Mouse (Mus musculus): ENCODE measurements around the gene Hspa1a. TPM values are rescaled to one million over a fixed set of nuclear protein-coding genes. Genes with fewer than 3 reads are reported as not detected.
"Not testable (repeated sequence)": the region's sequence is repeated elsewhere in the genome, so short reads cannot be mapped to it uniquely, and the experiment has no call there.

Gene Hspa1a
- polyA plus RNA-seq, 1 experiment, result 1.9 TPM

- Histone ChIP-seq H3K4me3 (ENCODE audit: low read depth, low read length) (peak overlapping the region; percentile 91), H3K27ac (ENCODE audit: insufficient read depth, low read length) (peak overlapping the region; percentile 17; the same call in 1 of the 2 replicates), H3K36me3 (ENCODE audit: control insufficient read depth, insufficient read depth, low read length, poor library complexity, severe bottlenecking) (peaks cover 31% of the 10 kb centered on the region), H3K9me3 (replicated peaks; ENCODE audit: control insufficient read depth, insufficient read depth, low read length, poor library complexity, severe bottlenecking) (no peaks in the 10 kb centered on the region), H3K4me1 (ENCODE audit: control insufficient read depth, insufficient read depth, low read length) (peaks cover 3% of the 10 kb centered on the region), H3K9ac (ENCODE audit: low read depth, poor library complexity, severe bottlenecking) (peak overlapping the region; percentile 92), H3K27me3 (ENCODE audit: control insufficient read depth, insufficient read depth, low read length, poor library complexity, severe bottlenecking) (no peaks in the 10 kb centered on the region)
- TF ChIP-seq POLR2A (IDR thresholded peaks at IDR 0.05; ENCODE audit: insufficient read depth, low read length) (no peak), EP300 (IDR thresholded peaks at IDR 0.05; ENCODE audit: insufficient read depth, low read depth, low read length) (no peak), CTCF (IDR thresholded peaks at IDR 0.05; ENCODE audit: low read depth, low read length) (no peak)
Observed at GRCm38 (mm10) chr17:35002153-35002865, 30.4 kb upstream of the Hspa1a start.

DNA sequence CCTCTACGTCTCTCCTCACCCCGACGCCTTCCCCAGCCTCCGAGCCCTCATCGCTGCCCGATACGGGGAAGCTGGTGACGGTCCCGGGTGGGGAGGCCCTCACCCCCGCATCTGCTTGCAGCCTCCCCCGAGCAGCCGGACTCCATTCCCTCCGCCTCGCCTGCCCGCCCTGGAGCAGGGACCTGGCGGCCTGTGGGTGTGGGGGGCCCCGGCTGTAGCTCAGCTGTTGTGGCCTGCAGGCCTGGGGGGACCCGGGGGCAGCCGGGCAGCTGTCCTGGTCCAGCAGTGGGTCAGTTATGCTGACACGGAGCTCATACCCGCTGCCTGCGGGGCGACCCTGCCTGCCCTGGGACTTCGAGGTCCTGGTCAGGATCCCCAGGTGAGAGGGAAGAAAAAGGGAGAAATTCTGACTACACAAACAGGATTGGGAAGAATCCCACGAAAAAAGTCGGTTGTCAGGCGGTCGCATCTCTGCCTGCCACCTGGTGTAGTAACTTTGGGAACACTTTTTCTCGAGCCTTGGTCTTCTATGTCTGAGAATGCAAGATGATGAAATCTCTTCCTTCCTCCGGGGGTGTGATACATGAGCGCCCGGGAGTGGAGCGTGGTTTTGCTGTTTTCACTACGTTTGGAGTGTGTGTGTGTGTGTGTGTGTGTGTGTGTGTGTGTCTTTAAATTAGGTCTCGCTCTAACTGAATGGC lies 29.6 kb upstream of the Hspa1a start:
- Histone ChIP-seq H3K9ac (ENCODE audit: low read depth, poor library complexity, severe bottlenecking) (peak overlapping the region; percentile 92), H3K4me1 (ENCODE audit: control insufficient read depth, insufficient read depth, low read length) (peaks cover 5% of the 10 kb centered on the region), H3K27me3 (ENCODE audit: control insufficient read depth, insufficient read depth, low read length, poor library complexity, severe bottlenecking) (no peaks in the 10 kb centered on the region), H3K4me3 (ENCODE audit: low read depth, low read length) (peak overlapping the region; percentile 91), H3K9me3 (replicated peaks; ENCODE audit: control insufficient read depth, insufficient read depth, low read length, poor library complexity, severe bottlenecking) (no peaks in the 10 kb centered on the region), H3K36me3 (ENCODE audit: control insufficient read depth, insufficient read depth, low read length, poor library complexity, severe bottlenecking) (peaks cover 26% of the 10 kb centered on the region), H3K27ac (ENCODE audit: insufficient read depth, low read length) (peak overlapping the region; percentile 47)
- TF ChIP-seq EP300 (IDR thresholded peaks at IDR 0.05; ENCODE audit: insufficient read depth, low read depth, low read length) (no peak), POLR2A (IDR thresholded peaks at IDR 0.05; ENCODE audit: insufficient read depth, low read length) (no peak), CTCF (IDR thresholded peaks at IDR 0.05; ENCODE audit: low read depth, low read length) (no peak)

- Histone ChIP-seq H3K9ac (ENCODE audit: low read depth, poor library complexity, severe bottlenecking) (peak within 1 kb of the TSS; percentile 92), H3K36me3 (ENCODE audit: control insufficient read depth, insufficient read depth, low read length, poor library complexity, severe bottlenecking) (peaks cover 23% of the 10 kb centered on the region), H3K4me3 (ENCODE audit: low read depth, low read length) (peak within 1 kb of the TSS; percentile 94), H3K4me1 (ENCODE audit: control insufficient read depth, insufficient read depth, low read length) (peaks cover 5% of the 10 kb centered on the region), H3K27ac (ENCODE audit: insufficient read depth, low read length) (peak within 1 kb of the TSS; percentile 85), H3K27me3 (ENCODE audit: control insufficient read depth, insufficient read depth, low read length, poor library complexity, severe bottlenecking) (no peaks in the 10 kb centered on the region), H3K9me3 (replicated peaks; ENCODE audit: control insufficient read depth, insufficient read depth, low read length, poor library complexity, severe bottlenecking) (no peaks in the 10 kb centered on the region)
- TF ChIP-seq CTCF (IDR thresholded peaks at IDR 0.05; ENCODE audit: low read depth, low read length), result no peak
- TF ChIP-seq POLR2A (IDR thresholded peaks at IDR 0.05; ENCODE audit: insufficient read depth, low read length), result peak; percentile 63
- TF ChIP-seq EP300 (IDR thresholded peaks at IDR 0.05; ENCODE audit: insufficient read depth, low read depth, low read length), result peak; percentile 31; the same call in 1 of the 2 replicates
Observed at GRCm38 (mm10) chr17:35000717-35001451, 28.9 kb upstream of the Hspa1a start, which contains the start of gene Vars. Vars (plus strand) TSS chr17:35000987.

DNA sequence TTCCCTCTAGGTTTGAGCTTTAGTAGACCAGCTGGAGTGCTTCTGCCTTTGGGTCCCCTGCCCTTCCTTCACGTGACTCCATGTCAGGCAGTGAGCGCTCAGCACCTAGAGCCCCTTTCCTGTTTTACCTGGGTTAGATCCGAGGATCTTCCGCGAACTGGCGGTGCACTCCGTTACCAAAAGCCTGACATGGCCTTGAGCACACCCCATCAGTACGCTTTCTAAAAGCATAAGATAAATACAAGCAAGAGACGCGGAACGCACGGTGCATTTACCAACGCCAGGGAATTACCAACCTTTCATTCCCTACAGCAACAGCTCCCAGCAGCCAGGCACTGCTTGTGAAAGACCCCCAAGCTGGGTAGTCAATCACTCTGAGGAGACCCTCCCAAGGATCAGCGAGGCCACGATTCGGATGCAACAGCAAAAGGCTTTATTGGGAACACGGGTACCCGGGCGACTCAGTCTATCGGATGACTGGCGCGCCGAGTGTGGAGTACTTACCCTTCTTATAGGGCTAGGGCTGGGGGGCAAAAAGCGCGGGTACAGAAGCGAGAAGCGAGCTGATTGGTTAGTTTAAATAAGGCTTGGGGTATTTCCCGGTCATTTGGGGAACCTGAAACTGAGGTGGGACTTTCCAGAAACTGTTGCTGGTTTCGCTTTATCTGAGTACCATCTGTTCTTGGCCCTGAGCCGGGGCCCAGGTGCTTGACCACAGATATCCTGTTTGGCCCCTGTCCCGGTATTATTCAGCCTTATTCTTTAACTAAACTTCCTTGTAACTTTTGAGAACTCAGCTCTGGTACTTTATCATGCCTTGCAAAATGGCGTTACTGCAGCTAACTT lies 28.1 kb upstream of the Hspa1a start:
- H3K4me3 ChIP-seq (ENCODE audit: low read depth, low read length), result peak overlapping the region; percentile 94
- peaks cover 17% of the 10 kb centered on the region for H3K36me3 ChIP-seq (ENCODE audit: control insufficient read depth, insufficient read depth, low read length, poor library complexity, severe bottlenecking)
- H3K9ac ChIP-seq (ENCODE audit: low read depth, poor library complexity, severe bottlenecking), result peak overlapping the region; percentile 92
- H3K27ac ChIP-seq (ENCODE audit: insufficient read depth, low read length), result peak overlapping the region; percentile 85
- not testable (repeated sequence) for H3K4me1 ChIP-seq (ENCODE audit: control insufficient read depth, insufficient read depth, low read length); H3K9me3 ChIP-seq (replicated peaks; ENCODE audit: control insufficient read depth, insufficient read depth, low read length, poor library complexity, severe bottlenecking); H3K27me3 ChIP-seq (ENCODE audit: control insufficient read depth, insufficient read depth, low read length, poor library complexity, severe bottlenecking)

DNA sequence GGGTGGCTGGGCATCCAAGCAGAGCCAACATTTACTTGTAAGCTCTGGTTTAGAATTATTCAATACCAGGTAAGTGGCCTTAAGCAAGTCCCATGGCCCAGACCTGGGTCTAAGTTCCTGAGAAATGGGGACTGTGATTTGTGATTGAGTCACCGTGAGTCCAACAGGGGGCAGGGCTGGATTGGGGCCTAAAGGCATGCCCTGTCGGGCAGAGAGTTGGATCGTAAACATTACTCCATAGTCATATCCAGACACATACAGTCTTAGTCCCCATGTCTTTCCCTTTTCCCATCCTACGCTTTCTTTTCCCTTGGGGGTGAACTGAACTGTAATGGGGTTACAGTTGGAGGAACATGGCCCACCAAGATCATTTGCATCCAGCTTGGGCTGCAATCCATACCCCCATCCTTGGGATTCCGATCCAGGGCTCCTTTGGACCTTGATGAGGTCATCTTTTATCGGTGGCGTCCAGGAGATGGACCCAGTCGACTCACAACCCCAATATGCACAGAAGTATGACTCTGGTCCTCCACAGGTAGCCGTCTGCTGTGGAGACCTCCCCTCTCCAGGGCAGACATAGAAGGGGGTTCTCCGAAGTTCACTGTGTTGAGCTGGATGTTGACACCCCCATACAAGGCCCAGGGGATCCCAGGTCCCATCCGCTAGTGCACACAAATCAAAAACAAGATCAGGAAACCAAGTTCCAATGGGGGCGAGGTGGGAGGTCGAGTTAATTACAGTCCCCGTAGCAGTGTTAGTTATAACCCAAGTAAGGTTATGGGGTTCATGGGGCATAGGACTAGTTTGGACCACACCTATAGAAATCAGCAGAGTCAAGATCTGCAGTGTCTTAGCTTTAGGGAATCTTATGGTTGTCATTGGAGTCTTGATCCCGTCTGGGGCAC lies 26.8 kb upstream of the Hspa1a start:
- Histone ChIP-seq H3K4me3 (ENCODE audit: low read depth, low read length) (peak overlapping the region; percentile 18; the same call in 1 of the 2 replicates), H3K4me1 (ENCODE audit: control insufficient read depth, insufficient read depth, low read length) (peaks cover 5% of the 10 kb centered on the region), H3K9me3 (replicated peaks; ENCODE audit: control insufficient read depth, insufficient read depth, low read length, poor library complexity, severe bottlenecking) (no peaks in the 10 kb centered on the region), H3K27ac (ENCODE audit: insufficient read depth, low read length) (peak overlapping the region; percentile 85; the same call in 1 of the 2 replicates), H3K36me3 (ENCODE audit: control insufficient read depth, insufficient read depth, low read length, poor library complexity, severe bottlenecking) (peaks cover 5% of the 10 kb centered on the region), H3K9ac (ENCODE audit: low read depth, poor library complexity, severe bottlenecking) (peak overlapping the region; percentile 92), H3K27me3 (ENCODE audit: control insufficient read depth, insufficient read depth, low read length, poor library complexity, severe bottlenecking) (no peaks in the 10 kb centered on the region)
- TF ChIP-seq EP300 (IDR thresholded peaks at IDR 0.05; ENCODE audit: insufficient read depth, low read depth, low read length) (no peak), CTCF (IDR thresholded peaks at IDR 0.05; ENCODE audit: low read depth, low read length) (peak; percentile 24)

All from ES-Bruce4 (cell line).